Mouse (Mus musculus) liver, adult 2 months (tissue): Measurements from ENCODE around the gene Ube2v1.

Experiments
- CTCF ChIP-seq: fragments of 200-500 bp; IDR thresholded peaks from 2 replicates; pipeline ENCODE4 v1.5.1; 2011; ENCODE audit warnings: low read depth, low read length, control low read depth
- POLR2A ChIP-seq: fragments of 200-500 bp; IDR thresholded peaks from 2 replicates; pipeline ENCODE4 v1.6.1; 2011; ENCODE audit warnings: low read length, control low read depth; ENCODE audit not compliant: insufficient read depth; ENCODE audit errors: extremely low read depth

DNA sequence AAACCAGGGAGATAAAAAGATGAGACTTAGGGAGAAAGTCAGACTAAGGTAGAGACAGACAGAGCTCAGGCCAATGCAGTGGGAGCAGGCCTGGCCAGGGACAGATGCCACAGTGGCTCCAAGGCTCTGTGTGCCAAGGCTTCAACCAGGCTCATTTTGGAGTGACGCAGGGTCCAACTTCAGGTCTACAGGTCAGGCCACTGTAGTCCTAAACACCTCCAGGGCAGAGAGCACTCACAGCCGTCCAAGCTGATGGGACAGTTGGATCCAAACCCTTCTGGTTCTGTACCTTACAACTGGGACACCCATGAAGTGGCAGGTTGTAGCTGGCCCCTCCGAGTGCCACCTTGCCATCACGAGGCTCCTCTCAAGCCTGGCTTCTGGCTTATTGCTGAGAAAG lies 26.1 kb upstream of the Ube2v1 start:
- TF ChIP-seq POLR2A (no peak), CTCF (no peak)
